Mouse (Mus musculus) hindbrain, postnatal 0 days (tissue): ENCODE data around the gene Atg2b. TPM values are rescaled to one million over a fixed set of nuclear protein-coding genes. Genes with fewer than 3 reads are reported as not detected.
A peak's percentile ranks its signal among the peaks of the same experiment; 100 is the strongest.

Source experiments
- ATAC-seq: fragments of 200-750 bp; cut with Nextera tagmentation; 2 replicates; pipeline ENCODE4 v1.8.0; 2017; ENCODE audit warnings: mild to moderate bottlenecking, moderate TSS enrichment, moderate library complexity
- DNase-seq: peaks from one replicate; pipeline ENCODE4 v3.0.0-alpha.2; 2015; ENCODE audit warnings: low spot score
- H3K27ac ChIP-seq: fragments of 300-500 bp; sonication (generic); 2 replicates; pipeline ENCODE4 v1.5.1; 2014; ENCODE audit warnings: mild to moderate bottlenecking
- H3K27me3 ChIP-seq: fragments of 300-500 bp; sonication (generic); 2 replicates; pipeline ENCODE4 v1.6.1; 2014; ENCODE audit warnings: low read length, mixed read lengths; ENCODE audit not compliant: insufficient read depth
- H3K36me3 ChIP-seq: fragments of 300-500 bp; sonication (generic); 2 replicates; pipeline ENCODE4 v1.6.1; 2014; ENCODE audit warnings: low read length, mixed read lengths; ENCODE audit not compliant: insufficient read depth
- H3K4me1 ChIP-seq: fragments of 300-500 bp; sonication (generic); 2 replicates; pipeline ENCODE4 v1.6.1; 2014; ENCODE audit warnings: antibody characterized with exemption, low read length, mixed read lengths; ENCODE audit not compliant: insufficient read depth
- H3K4me2 ChIP-seq: fragments of 300-500 bp; sonication (generic); 2 replicates; pipeline ENCODE4 v1.6.1; 2014; ENCODE audit warnings: low read depth, mild to moderate bottlenecking, low read length, moderate library complexity, mixed read lengths
- H3K4me3 ChIP-seq: fragments of 300-500 bp; sonication (generic); 2 replicates; pipeline ENCODE4 v1.5.1; 2014; ENCODE audit warnings: low read length
- H3K9ac ChIP-seq: fragments of 300-500 bp; sonication (generic); replicated peaks from 2 replicates; pipeline ENCODE4 v1.6.1; 2014; ENCODE audit warnings: mild to moderate bottlenecking, low read length, moderate library complexity, mixed read lengths
- H3K9me3 ChIP-seq: fragments of 300-500 bp; sonication (generic); 2 replicates; pipeline ENCODE4 v1.6.1; 2016; ENCODE audit warnings: low read length, mixed read lengths
- CTCF ChIP-seq: IDR thresholded peaks from 2 replicates; pipeline ENCODE4 v1.5.1; 2016; ENCODE audit warnings: antibody characterized with exemption, control low read depth, low read depth
- WGBS: fragments of 180-500 bp; shearing (Covaris S2); extraction: QIAGEN DNeasy Blood & Tissue Kit; methylation state at CpG from one replicate; pipeline ENCODE4 v1.1.7; 2014; 5-methylcytosine and 5-hydroxymethylcytosine counted together
- polyA plus RNA-seq: library from polyadenylated mRNA; unstranded; fragments of >200 nt; fragmentation: Nextera tagmentation; extraction: Ambion mirVana; gene quantifications from 2 replicates; pipeline ENCODE4 v1.2.1, GENCODE M21; 2015
- total RNA-seq: library from RNA; depleted of rRNA; stranded (reverse); fragments of >200 nt; gene quantifications from 2 replicates; pipeline ENCODE4 v1.2.3, GENCODE M21; 2014; rRNA removed

Gene Atg2b
- total RNA-seq (40.4 and 40.9 TPM in 2 replicates), polyA plus RNA-seq (8.1 and 9.0 TPM in 2 replicates)

DNA sequence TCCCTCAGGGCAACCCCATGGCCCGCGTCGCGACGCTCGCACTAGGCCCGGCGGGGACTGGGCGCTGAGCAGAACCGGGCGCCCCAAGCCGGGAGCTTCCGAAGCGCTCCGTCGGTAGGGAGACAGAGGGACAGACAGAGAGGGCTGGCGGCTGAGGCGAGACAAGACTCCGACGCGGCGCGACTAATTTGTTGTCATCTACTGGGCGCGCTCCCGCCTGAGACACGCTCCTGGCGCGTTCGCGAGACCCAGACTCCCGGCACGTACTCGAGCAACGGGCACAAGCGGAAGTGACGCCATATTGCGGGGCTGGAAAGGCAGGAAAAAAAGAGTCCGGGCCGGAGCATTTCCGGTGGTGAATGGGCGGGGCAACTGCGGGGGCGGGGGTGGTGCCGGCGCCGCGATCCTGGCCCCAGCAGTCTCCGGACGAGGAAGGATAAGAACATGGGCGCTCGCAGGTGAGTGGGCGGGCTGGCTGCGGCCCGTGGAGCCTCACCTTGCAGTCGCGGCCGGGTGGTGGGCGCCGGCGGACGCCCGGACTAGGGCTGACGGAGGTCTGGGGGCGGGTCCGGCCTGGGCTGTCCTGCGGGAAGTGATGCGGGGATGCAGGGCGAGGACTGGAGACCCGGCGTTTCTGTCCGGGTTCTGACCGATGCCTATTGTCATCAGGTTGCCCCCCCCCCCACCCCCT lies at the start of gene Atg2b:
Atg2b (minus strand) TSS at position 211 of the 691 bp plus-strand sequence.
- peaks cover 16% of the 10 kb centered on the region for H3K4me1 ChIP-seq
- under 1% methylated on average over 72 of the region's 73 CpGs for WGBS
- no peak for TF ChIP-seq CTCF
- DNase-seq (peak; percentile 99), ATAC-seq (peak; percentile 96)
- H3K27ac ChIP-seq = peak within 1 kb of the TSS; percentile 93
- peak within 1 kb of the TSS; percentile 91 for H3K9ac ChIP-seq
- no peaks in the 10 kb centered on the region for H3K36me3 ChIP-seq
- H3K4me2 ChIP-seq = peak within 1 kb of the TSS; percentile 86
- H3K9me3 ChIP-seq = no peaks in the 10 kb centered on the region
- H3K27me3 ChIP-seq = no peaks in the 10 kb centered on the region
- H3K4me3 ChIP-seq = peak within 1 kb of the TSS; percentile 98

DNA sequence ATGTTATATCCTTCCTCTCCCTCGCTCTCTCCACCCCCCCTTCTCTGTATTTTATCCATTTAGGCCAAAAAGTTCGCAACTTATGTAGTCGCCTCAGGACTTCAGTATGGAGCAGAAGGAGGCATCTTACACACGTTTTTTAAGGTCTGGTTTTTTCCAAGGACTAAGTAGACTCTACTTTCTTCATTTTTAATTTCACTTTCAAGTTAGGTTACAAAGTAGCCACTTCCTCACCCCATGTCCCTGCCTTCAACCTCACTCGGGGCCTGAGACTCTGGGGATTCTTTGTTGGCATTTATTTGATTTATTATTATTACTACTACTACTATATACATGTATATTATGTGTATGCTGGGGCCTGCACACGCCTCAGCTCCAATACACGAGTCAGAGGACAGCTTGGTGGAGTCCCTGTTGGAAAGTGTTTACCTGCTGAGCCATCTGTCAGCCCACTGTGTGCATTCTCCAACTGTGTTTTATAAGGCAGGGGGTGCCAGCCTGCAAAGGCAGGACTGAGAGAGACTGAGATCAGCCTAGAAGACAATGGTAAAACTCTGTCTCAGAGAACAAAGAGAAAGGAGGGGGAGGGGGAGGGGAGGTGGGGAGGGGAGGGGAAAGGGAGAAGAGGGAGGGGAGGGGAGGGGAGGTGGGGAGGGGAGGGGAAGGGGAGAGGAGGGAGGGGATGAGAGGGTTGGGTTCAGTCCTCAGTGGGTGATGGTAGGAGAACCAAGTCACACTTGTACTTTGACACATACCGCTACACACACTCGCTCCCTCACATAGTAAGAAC lies 48.6 kb upstream of the Atg2b start:
- no peaks in the 10 kb centered on the region for H3K36me3 ChIP-seq
- no peaks in the 10 kb centered on the region for H3K4me1 ChIP-seq
- WGBS = 69% methylated on average over 9 of the region's 9 CpGs
- no peak overlapping the region for H3K4me2 ChIP-seq
- no peak for TF ChIP-seq CTCF
- H3K9me3 ChIP-seq = no peaks in the 10 kb centered on the region
- ATAC-seq = no peak
- no peaks in the 10 kb centered on the region for H3K27me3 ChIP-seq
- no peak overlapping the region for H3K27ac ChIP-seq
- H3K4me3 ChIP-seq = no peak overlapping the region
- H3K9ac ChIP-seq = no peak overlapping the region
- no peak for DNase-seq

DNA sequence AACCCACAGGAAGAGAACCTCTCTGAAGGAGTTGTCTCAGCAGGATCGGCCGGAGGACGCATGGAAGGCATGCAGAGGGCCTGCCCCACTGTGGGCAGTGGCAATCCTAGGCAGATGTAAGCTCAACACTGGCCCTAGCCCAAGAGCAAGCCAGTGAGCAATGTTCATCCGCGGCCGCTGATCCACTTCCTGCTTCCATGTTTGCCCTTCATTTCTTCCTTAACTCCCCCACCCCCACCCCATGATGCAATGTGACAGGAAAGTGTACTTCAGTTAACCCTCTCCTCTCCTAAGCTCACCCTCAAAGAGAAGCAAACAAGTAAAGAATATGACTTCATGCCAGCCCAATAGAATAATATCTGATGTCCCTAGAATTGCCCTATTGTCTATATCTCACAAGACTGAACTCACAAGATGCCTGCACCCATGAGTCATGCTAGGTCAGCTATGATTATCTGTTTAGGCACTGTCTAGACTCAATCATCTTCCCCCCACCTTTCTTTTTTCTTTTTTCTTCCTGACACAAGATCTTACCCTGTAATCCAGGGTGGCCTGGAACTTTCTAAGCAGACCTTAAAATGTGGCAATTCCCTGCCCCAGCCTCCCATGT lies 45.9 kb upstream of the Atg2b start:
- DNase-seq (no peak), ATAC-seq (no peak)
- H3K4me3 ChIP-seq = no peak overlapping the region
- H3K36me3 ChIP-seq = no peaks in the 10 kb centered on the region
- 76% methylated on average over 6 of the region's 6 CpGs for WGBS
- H3K4me2 ChIP-seq = no peak overlapping the region
- no peak overlapping the region for H3K27ac ChIP-seq
- no peaks in the 10 kb centered on the region for H3K9me3 ChIP-seq
- H3K9ac ChIP-seq = no peak overlapping the region
- no peaks in the 10 kb centered on the region for H3K4me1 ChIP-seq
- no peak for TF ChIP-seq CTCF
- H3K27me3 ChIP-seq = no peaks in the 10 kb centered on the region

DNA sequence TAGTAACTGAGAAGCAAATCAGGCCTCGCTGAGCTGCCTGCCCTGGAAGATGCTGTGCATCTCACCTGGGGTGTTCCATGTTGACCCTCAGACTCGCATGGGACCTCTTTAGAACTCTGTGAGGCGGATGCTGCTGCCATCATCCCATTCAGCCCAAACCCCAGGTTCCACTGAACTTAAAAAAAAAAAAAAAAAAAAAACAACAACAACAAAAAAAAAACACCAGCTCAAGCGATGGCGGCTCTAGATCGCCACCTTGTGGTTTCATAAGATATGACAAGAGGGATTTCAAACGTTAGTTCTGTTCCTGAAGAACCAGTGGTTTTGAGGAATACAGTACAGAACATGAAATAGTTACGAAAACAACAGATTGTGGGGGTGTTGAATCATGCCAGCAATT lies 43.0 kb upstream of the Atg2b start:
- Histone ChIP-seq H3K9me3 (no peaks in the 10 kb centered on the region), H3K27me3 (no peaks in the 10 kb centered on the region), H3K4me2 (no peak overlapping the region), H3K4me3 (no peak overlapping the region), H3K4me1 (no peaks in the 10 kb centered on the region), H3K27ac (no peak overlapping the region), H3K9ac (no peak overlapping the region), H3K36me3 (no peaks in the 10 kb centered on the region)
- 26% methylated on average over 8 of the region's 8 CpGs for WGBS
- ATAC-seq = no peak
- DNase-seq = peak; percentile 81
- TF ChIP-seq CTCF = peak; percentile 87

DNA sequence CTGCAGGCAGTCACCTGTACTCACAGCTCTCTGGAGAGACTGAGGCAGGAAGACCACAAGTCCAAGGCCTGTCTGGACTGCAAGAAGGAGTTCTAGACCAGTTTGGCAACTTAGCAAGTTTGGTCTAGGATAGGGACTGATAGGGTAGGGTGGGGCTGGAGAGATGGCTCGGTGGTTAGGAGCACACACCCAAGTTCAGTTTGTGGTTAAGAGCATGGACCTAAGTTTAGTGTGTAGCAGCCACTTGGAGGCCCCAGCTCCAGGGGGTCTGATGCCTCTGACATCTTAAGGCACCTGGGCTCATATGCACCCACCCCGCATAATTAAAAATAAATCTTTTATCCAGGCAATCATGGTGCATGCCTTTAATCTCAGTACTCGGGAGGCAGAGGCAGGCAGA lies 42.3 kb upstream of the Atg2b start:
- TF ChIP-seq CTCF = no peak
- ATAC-seq (no peak), DNase-seq (no peak)
- Histone ChIP-seq H3K4me1 (no peaks in the 10 kb centered on the region), H3K27me3 (no peaks in the 10 kb centered on the region), H3K9ac (no peak overlapping the region), H3K4me3 (no peak overlapping the region), H3K4me2 (no peak overlapping the region), H3K36me3 (no peaks in the 10 kb centered on the region), H3K27ac (no peak overlapping the region), H3K9me3 (no peaks in the 10 kb centered on the region)
- 91% methylated on average over 3 of the region's 3 CpGs for WGBS

DNA sequence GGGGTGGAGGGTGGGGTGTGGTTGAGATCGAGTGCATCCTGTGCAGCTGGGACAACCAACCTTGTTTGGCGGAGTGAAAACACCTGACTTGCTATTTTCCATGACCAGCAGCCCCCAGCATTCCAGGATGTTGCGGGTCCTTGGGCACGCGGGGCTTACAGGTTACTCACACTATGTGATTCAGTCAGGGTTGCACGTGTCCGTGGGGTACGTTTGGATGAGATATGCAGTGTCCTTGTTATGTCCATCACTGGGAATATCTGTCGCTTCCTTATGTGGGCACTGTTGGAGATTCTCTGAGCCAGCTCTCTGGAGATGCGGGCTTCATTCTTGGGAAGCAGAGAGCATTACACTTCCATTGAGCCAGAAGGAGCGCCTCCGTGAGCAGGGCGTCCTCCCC lies 40.7 kb upstream of the Atg2b start:
- TF ChIP-seq CTCF = no peak
- no peak for ATAC-seq

More for the DNA sequence above, 40.7 kb upstream of the Atg2b start:
- WGBS = 82% methylated on average over 13 of the region's 13 CpGs
- H3K27me3 ChIP-seq = no peaks in the 10 kb centered on the region
- H3K36me3 ChIP-seq = no peaks in the 10 kb centered on the region
- H3K4me1 ChIP-seq = peaks cover 6% of the 10 kb centered on the region; the same call in 1 of the 2 replicates
- H3K4me2 ChIP-seq = no peak overlapping the region
- DNase-seq = no peak
- no peak overlapping the region for H3K27ac ChIP-seq
- no peak overlapping the region for H3K4me3 ChIP-seq
- no peaks in the 10 kb centered on the region for H3K9me3 ChIP-seq
- no peak overlapping the region for H3K9ac ChIP-seq
